Mouse (Mus musculus) heart, embryonic 12.5 days (tissue): ENCODE data around the gene Gjd3. TPM values are rescaled to one million over a fixed set of nuclear protein-coding genes. Genes with fewer than 3 reads are reported as not detected.
A peak's percentile ranks its signal among the peaks of the same experiment; 100 is the strongest.

Experiments
- ATAC-seq: fragments of 200-750 bp; cut with Nextera tagmentation; 2 replicates; pipeline ENCODE4 v1.8.0; 2017; ENCODE audit warnings: moderate TSS enrichment, moderate library complexity; ENCODE audit not compliant: insufficient number of reproducible peaks, low FRiP score
- H3K27ac ChIP-seq: fragments of 300-500 bp; sonication (generic); 2 replicates; pipeline ENCODE4 v1.5.1; 2016; ENCODE audit warnings: mild to moderate bottlenecking, moderate library complexity; ENCODE audit not compliant: poor library complexity, severe bottlenecking
- H3K27me3 ChIP-seq: fragments of 300-500 bp; sonication (generic); replicated peaks from 2 replicates; pipeline ENCODE4 v1.6.1; 2016; ENCODE audit warnings: mild to moderate bottlenecking, moderate library complexity
- H3K36me3 ChIP-seq: fragments of 300-500 bp; sonication (generic); 2 replicates; pipeline ENCODE4 v1.6.1; 2016; ENCODE audit warnings: mild to moderate bottlenecking, moderate library complexity
- H3K4me1 ChIP-seq: fragments of 300-500 bp; sonication (generic); replicated peaks from 2 replicates; pipeline ENCODE4 v1.6.1; 2016; ENCODE audit warnings: mild to moderate bottlenecking
- H3K4me2 ChIP-seq: fragments of 300-500 bp; sonication (generic); 2 replicates; pipeline ENCODE4 v1.6.1; 2016; ENCODE audit warnings: mild to moderate bottlenecking, moderate library complexity
- H3K4me3 ChIP-seq: fragments of 300-500 bp; sonication (generic); 2 replicates; pipeline ENCODE4 v1.5.1; 2016; ENCODE audit warnings: mild to moderate bottlenecking
- H3K9ac ChIP-seq: fragments of 300-500 bp; sonication (generic); 2 replicates; pipeline ENCODE4 v1.6.1; 2016; ENCODE audit warnings: mild to moderate bottlenecking, moderate library complexity
- H3K9me3 ChIP-seq: fragments of 300-500 bp; sonication (generic); replicated peaks from 2 replicates; pipeline ENCODE4 v1.6.1; 2016; ENCODE audit warnings: mild to moderate bottlenecking, moderate library complexity
- WGBS: fragments of 180-500 bp; shearing (Covaris S2); methylation state at CpG from one replicate; pipeline ENCODE4 v1.1.7; 2016; 5-methylcytosine and 5-hydroxymethylcytosine counted together
- polyA plus RNA-seq: library from polyadenylated mRNA; unstranded; fragments of >200 nt; fragmentation: Nextera tagmentation; extraction: Ambion mirVana; gene quantifications from 2 replicates; pipeline ENCODE4 v1.2.1, GENCODE M21; 2016

Gjd3 gene
- polyA plus RNA-seq, 1 experiment from 2014 or later = 3.9 TPM

- ATAC-seq = no peak
- Histone ChIP-seq H3K27me3 (no peaks in the 10 kb centered on the region), H3K9ac (no peak overlapping the region; the same call in 1 of the 2 replicates), H3K27ac (no peak overlapping the region), H3K36me3 (peaks cover 47% of the 10 kb centered on the region), H3K4me3 (no peak overlapping the region), H3K4me1 (peaks cover 83% of the 10 kb centered on the region), H3K9me3 (no peaks in the 10 kb centered on the region), H3K4me2 (no peak overlapping the region)
- WGBS = 54% methylated on average over 2 of the region's 2 CpGs
Measured at GRCm38 (mm10) chr11:98952736-98953135, 30.1 kb downstream of the Gjd3 start.

DNA sequence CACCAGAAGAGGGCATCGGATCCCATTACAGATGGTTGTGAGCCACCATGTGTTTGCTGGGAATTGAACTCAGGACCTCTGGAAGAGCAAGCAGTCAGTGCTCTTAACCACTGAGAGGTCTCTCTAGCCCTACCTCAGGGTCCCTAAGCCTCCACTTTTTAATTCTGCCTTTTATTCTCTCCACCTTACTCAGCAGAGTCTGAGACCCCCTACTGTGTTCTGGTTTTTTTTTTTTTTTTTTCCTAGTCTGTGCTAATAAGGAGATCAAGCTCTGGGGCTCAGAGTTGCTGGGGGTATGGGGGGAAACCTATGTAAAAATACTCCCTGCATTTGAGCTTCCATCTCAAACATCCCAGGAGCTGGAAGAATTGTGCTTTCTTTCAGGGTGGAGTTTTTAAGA, 30.7 kb downstream of the Gjd3 start:
- 80% methylated on average over 1 of the region's 1 CpGs for WGBS
- Histone ChIP-seq H3K9me3 (no peaks in the 10 kb centered on the region), H3K9ac (no peak overlapping the region), H3K4me1 (peaks cover 89% of the 10 kb centered on the region), H3K27ac (no peak overlapping the region), H3K4me2 (no peak overlapping the region), H3K4me3 (no peak overlapping the region), H3K27me3 (no peaks in the 10 kb centered on the region), H3K36me3 (peaks cover 42% of the 10 kb centered on the region)
- no peak for ATAC-seq

GRCm38 (mm10) chr11:98951026-98951906, 31.6 kb downstream of the Gjd3 start:
- H3K27ac ChIP-seq = peak overlapping the region; percentile 84
- no peaks in the 10 kb centered on the region for H3K27me3 ChIP-seq
- H3K4me1 ChIP-seq = peaks cover 91% of the 10 kb centered on the region
- H3K9me3 ChIP-seq = no peaks in the 10 kb centered on the region
- WGBS = 59% methylated on average over 16 of the region's 16 CpGs
- peaks cover 34% of the 10 kb centered on the region for H3K36me3 ChIP-seq
- no peak for ATAC-seq
- peak overlapping the region; percentile 4; the same call in 1 of the 2 replicates for H3K4me2 ChIP-seq
- H3K4me3 ChIP-seq = no peak overlapping the region
- H3K9ac ChIP-seq = peak overlapping the region; percentile 45

GRCm38 (mm10) chr11:98950484-98950883, 32.3 kb downstream of the Gjd3 start:
- H3K4me3 ChIP-seq = no peak overlapping the region
- H3K9me3 ChIP-seq = no peaks in the 10 kb centered on the region
- H3K36me3 ChIP-seq = peaks cover 34% of the 10 kb centered on the region
- no peak for ATAC-seq
- H3K27ac ChIP-seq = peak overlapping the region; percentile 84
- 85% methylated on average over 9 of the region's 9 CpGs for WGBS
- no peak overlapping the region for H3K4me2 ChIP-seq
- H3K4me1 ChIP-seq = peaks cover 91% of the 10 kb centered on the region
- H3K27me3 ChIP-seq = no peaks in the 10 kb centered on the region
- H3K9ac ChIP-seq = peak overlapping the region; percentile 46; the same call in 1 of the 2 replicates

DNA sequence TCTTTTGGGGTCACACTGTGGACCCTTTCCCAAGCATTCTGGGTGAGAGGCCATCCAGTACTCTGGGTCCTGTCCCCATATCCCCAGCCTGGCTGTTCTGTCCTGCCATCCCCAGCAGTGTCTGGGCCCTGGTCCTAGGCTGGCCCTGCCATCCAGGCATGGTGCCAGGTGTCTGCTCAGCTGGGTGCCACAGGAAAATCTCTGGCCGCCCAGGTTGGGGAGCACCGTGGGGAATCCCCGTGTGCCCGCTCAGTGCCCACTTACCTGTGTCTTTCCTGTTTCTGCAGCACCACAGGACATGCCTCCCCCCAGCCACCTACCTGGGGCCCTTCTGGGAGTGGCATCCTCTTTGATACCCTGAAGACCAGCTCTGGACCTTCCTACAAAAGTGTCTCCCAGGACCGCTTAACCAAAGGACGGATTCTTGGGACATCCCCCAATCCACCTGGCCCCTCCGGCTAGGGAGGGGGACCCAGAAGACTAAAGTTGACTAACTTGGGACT, 32.8 kb downstream of the Gjd3 start:
- Histone ChIP-seq H3K4me1 (peaks cover 91% of the 10 kb centered on the region), H3K36me3 (peaks cover 34% of the 10 kb centered on the region), H3K9ac (peak overlapping the region; percentile 46; the same call in 1 of the 2 replicates), H3K27ac (peak overlapping the region; percentile 84), H3K4me3 (no peak overlapping the region), H3K27me3 (no peaks in the 10 kb centered on the region), H3K4me2 (no peak overlapping the region), H3K9me3 (no peaks in the 10 kb centered on the region)
- ATAC-seq = no peak
- WGBS = 82% methylated on average over 7 of the region's 7 CpGs

DNA sequence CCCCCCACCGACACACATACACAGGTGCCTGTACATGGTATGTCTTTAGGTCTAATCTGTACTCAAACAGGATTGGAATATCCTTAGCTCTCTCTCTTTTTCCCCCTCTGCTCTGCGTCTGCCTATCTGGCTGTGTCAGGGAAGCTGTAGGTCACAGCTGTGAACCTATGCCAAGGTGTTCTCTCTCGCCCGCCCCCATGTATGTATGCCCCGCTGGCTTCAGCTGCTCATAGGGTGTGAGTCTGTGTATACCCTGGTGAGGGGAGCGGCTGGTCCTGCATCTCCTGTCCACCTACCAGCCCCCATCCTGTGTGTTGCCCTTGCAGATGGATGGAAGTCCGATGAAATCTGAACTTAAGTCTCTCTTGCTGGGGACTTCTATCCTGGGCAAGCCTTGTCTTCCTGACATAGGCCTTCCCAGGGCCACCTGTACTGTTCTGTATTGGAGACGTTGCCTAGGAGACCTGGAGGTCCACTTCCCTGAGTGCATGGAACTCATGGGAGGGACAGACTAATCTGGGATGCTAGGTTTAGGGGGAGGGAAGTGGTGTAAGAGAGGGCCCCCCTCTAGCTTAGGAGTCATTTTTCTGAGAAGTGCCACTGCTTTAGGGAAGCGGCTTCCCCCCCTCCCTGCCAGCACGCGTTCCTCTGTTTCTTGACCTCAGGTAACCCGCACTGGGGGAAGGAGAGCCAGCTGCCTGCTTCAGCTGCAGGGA, 33.4 kb downstream of the Gjd3 start:
- Histone ChIP-seq H3K27ac (no peak overlapping the region), H3K9ac (peak overlapping the region; percentile 46; the same call in 1 of the 2 replicates), H3K36me3 (peaks cover 34% of the 10 kb centered on the region), H3K27me3 (no peaks in the 10 kb centered on the region), H3K4me2 (no peak overlapping the region), H3K4me3 (no peak overlapping the region), H3K4me1 (peaks cover 91% of the 10 kb centered on the region), H3K9me3 (no peaks in the 10 kb centered on the region)
- WGBS = 69% methylated on average over 12 of the region's 12 CpGs
- ATAC-seq = no peak

DNA sequence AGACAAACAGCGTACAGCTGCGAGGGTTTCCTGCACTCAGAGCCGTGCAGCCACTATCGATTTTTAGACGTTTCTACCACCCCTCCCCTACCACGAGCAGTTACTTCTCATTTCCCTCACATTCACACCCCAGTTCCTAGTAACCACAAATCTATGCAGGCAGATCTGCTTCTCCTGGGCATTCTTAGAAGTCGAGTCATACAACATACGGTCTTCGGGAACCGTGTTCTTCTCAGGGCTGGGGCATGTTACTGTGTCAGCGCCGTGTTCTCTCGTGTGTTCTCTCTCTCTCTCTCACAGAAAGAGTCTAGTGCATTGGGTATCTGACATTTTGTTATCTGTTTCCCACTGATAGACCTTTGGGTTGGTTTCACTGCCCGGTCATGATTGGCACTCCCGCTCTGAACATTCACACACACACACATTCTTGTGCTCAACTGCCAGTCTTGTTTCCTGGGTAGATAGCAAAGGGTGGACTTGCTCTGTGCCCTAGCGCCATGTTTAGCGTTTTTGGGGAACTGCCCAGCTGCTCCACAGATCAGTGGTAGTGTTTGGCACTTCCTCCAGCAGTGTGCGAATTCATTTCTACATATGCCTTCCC, 34.7 kb downstream of the Gjd3 start:
- Histone ChIP-seq H3K27ac (peak overlapping the region; percentile 37; the same call in 1 of the 2 replicates), H3K4me2 (peak overlapping the region; percentile 12), H3K36me3 (peaks cover 34% of the 10 kb centered on the region), H3K9me3 (no peaks in the 10 kb centered on the region), H3K27me3 (no peaks in the 10 kb centered on the region), H3K4me3 (no peak overlapping the region), H3K9ac (no peak overlapping the region), H3K4me1 (peaks cover 91% of the 10 kb centered on the region)
- 49% methylated on average over 18 of the region's 18 CpGs for WGBS
- ATAC-seq = no peak

- 51% methylated on average over 3 of the region's 3 CpGs for WGBS
- H3K9ac ChIP-seq = 0 out of 2 replicates have a peak overlapping the region, but pooled peaks have one; percentile 92
- H3K27ac ChIP-seq = 0 out of 2 replicates have a peak overlapping the region, but pooled peaks have one; percentile 28
- no peaks in the 10 kb centered on the region for H3K27me3 ChIP-seq
- H3K4me2 ChIP-seq = no peak overlapping the region
- no peaks in the 10 kb centered on the region for H3K9me3 ChIP-seq
- no peak for ATAC-seq
- H3K4me1 ChIP-seq = peaks cover 96% of the 10 kb centered on the region
- H3K36me3 ChIP-seq = peaks cover 15% of the 10 kb centered on the region
- no peak overlapping the region for H3K4me3 ChIP-seq
Measured at GRCm38 (mm10) chr11:98945605-98945977, 37.2 kb downstream of the Gjd3 start.

DNA sequence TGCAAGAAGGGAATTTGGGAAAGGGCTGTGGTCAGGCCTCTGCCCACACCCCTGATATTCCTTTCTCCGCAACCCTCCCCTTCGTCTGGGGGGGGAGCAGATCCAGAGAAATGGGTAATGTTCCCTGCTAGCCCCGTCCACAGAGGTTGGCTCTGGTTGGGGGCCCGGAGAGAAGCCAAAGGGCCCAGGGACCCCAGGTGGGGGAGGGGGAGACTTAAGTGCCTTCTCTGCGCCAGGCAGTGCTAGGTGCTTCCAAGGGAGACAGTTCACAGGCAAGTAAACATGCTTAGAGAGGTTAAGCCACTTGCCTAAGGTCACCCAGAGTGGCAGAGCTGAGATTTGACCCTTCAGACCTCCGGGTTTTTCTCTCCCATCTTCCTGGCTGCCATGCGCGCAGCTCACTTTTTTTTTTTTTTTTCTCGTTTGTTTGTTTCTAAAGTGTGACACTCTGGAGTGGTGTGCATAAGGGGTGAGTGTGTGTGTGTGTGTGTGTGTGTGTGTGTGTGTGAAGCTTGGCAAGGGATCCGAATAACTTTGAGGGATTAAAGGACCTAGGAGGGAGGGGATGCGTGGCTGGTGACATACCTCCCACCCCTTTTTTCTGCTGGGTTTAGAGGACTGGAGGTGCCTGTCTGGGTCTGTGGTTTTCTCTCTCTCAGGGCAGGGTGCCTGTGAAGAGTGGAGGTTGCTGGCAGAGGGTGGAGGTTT, 37.8 kb downstream of the Gjd3 start:
- H3K9ac ChIP-seq = peak overlapping the region; percentile 92
- H3K36me3 ChIP-seq = peaks cover 10% of the 10 kb centered on the region
- H3K4me2 ChIP-seq = peak overlapping the region; percentile 87
- peak overlapping the region; percentile 100 for H3K27ac ChIP-seq
- no peak for ATAC-seq
- WGBS = 38% methylated on average over 11 of the region's 11 CpGs
- no peaks in the 10 kb centered on the region for H3K27me3 ChIP-seq
- no peak overlapping the region for H3K4me3 ChIP-seq
- peaks cover 96% of the 10 kb centered on the region for H3K4me1 ChIP-seq
- H3K9me3 ChIP-seq = no peaks in the 10 kb centered on the region

DNA sequence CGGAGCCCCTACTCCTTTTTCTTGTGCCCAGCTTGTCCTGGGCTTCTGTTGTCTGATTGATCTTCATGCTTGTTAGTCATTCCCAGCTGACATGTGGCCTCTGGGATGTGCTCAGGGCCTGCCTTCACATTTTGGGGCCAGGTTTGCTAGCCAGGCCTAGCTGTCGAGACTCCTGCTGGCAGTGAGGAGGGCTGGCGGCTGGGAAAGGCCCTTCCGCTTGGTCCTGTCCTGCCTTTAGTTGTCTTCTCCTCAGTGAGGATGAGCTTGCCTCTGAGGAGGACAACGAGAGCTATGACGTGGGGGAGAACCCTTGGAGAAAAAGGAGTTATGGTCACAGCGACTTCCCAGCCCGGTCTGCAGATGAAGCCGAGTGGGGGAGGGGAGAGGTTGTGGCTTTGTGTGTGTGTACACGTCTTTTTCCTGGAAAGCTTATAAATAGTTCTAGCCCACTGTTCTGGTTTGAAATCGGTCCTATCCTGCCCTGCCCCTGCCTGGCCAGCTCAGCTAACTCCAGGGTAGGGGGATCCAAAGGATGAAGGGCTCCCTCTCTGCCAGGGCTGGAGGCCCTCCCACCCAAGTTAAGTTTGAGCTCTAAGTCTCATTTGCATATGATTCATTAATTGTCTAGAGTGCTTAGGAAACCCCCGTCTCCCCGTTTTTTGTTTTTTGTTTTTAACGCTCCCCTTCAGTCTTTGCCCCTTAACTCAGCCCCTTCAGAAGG, 38.9 kb downstream of the Gjd3 start:
- Histone ChIP-seq H3K4me1 (peaks cover 96% of the 10 kb centered on the region), H3K27me3 (no peaks in the 10 kb centered on the region), H3K9me3 (no peaks in the 10 kb centered on the region), H3K27ac (peak overlapping the region; percentile 100), H3K9ac (peak overlapping the region; percentile 92), H3K36me3 (0 out of 2 replicates have a peak, but pooled peaks cover 1% of the 10 kb centered on the region), H3K4me3 (0 out of 2 replicates have a peak overlapping the region, but pooled peaks have one; percentile 2), H3K4me2 (peak overlapping the region; percentile 87)
- ATAC-seq = no peak
- 34% methylated on average over 14 of the region's 14 CpGs for WGBS
